Mouse (Mus musculus) heart, embryonic 10.5 days (tissue): ENCODE data around the gene Tanc2. TPM values are rescaled to one million over a fixed set of nuclear protein-coding genes. Genes with fewer than 3 reads are reported as not detected.

ENCODE experiments used
- microRNA-seq: library from miRNA; unstranded; fragments of <30 nt; microRNA quantifications from one replicate; pipeline ENCODE4, GENCODE M21; 2017
- polyA plus RNA-seq: library from polyadenylated mRNA; unstranded; fragments of >200 nt; fragmentation: Nextera tagmentation; extraction: Ambion mirVana; gene quantifications from 2 replicates; pipeline ENCODE4 v1.2.1, GENCODE M21; 2016

The Tanc2 gene
- polyA plus RNA-seq, 1 experiment from 2014 or later = 17.1 TPM

Small RNA genes within 50 kb of the gene (microRNA-seq; reads per million reads assigned to microRNA genes)
- not detected for gene Gm23990

Other genes starting within 250 kb of the Tanc2 start
- gene March10, start 133.3 kb upstream of the Tanc2 start, polyA plus RNA-seq = 0.23 and 0.40 TPM in 2 replicates